Mouse (Mus musculus): ENCODE data around the gene Odf3l2.
A peak's percentile ranks its signal among the peaks of the same experiment; 100 is the strongest.

Odf3l2 gene

DNA sequence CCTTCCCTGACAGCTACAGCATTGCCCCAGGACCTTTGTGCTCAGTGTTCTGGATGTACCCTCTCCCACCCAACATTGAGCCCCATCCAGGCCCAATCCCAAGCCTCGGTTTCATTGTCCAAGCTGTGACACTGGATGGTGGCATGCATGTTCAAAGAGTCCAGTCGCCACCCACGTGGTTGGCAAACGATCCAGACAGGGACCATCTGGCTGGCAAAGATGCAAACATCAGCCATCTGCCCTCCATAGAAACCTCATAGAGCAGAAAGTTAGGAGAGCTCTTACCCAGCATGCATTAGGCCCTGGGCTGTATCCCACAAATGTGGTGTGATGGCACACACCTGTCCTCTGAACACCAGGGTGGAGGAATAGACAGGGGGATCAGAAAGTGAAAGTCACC, 14.1 kb downstream of the Odf3l2 start:
- no peak for DNase-seq (ENCODE audit: low spot score in 2 of 2)

DNA sequence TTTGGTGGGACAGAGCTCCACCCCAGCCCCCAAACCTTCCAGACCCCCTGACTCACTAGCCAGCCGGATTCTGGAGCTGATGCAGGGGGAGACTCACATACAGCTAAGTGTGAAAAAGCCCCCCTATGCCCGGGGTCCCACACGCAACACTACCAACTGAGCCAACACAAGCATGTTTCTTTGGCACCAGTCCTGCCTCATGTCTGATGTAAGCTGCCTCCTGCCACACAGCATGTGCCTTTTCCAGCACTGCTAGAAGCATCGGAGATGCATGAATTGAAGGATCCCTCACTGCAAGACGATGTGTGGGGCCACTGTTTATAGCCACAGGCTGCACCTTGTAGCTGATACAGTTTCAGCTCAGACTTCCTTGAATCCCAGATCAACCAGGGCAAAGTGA, 17.2 kb downstream of the Odf3l2 start:
- DNase-seq (ENCODE audit: low spot score in 2 of 2): no peak

DNA sequence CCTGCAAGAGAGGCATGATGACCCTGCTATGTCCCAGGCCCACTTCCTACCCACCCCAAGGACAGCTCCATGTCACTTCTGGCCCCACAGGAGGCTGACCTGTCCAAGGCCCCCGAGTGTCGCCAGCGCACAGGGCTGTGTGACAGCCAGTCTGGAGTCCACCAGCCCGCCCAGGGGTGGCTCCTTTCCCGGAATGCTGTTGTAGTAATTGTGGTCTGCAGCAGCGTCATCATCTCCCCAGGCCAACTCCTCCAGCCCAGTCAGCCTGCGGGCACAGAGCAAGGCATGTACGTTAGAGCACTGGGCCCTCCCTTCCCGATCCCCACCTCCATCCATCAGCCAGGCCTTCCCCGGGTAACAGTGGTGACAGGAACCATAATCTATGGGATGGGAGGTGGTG, 19.4 kb downstream of the Odf3l2 start:
- DNase-seq (ENCODE audit: low spot score in 2 of 2): no peak

DNA sequence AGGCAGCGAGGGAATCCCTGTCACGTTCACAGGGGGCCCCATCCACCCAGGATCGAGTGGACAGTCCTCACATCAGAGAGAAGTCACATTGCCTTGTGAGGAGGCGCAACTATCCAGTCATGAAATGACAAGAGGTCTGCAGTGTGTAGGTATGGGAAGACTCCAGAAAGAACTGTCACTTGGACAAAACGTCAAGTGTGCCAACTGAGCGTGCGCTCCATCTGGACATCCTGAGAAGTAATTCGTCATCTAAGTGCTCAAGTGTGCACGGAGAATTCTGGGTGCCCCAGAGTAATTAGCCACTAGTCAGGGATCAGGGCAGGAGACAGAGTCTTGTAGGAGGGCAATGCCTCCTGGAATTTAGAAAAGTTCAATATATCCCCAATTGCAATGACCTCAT, 20.1 kb downstream of the Odf3l2 start:
- DNase-seq (ENCODE audit: low spot score in 2 of 2): no peak

DNA sequence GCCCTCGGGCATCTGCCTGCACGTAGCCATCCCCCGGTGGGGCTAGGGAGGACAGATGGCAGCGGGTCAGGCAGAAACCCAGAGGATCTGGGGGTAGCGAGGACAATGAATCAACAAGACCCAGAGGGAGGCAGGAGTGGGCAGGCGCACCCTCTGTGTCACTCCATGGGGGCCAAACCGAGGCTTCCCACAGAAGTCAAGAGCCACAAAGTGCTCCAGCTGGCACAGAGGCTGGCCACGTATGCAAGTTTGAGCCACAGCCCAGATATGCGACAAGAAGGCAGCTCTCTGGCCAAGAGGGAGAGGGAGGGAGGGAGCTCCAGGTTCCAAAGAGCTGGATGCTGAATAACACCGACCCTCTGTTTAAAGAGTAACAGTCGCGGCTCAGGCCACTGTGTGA, 21.6 kb downstream of the Odf3l2 start:
- no peak for DNase-seq (ENCODE audit: low spot score in 2 of 2)

DNA sequence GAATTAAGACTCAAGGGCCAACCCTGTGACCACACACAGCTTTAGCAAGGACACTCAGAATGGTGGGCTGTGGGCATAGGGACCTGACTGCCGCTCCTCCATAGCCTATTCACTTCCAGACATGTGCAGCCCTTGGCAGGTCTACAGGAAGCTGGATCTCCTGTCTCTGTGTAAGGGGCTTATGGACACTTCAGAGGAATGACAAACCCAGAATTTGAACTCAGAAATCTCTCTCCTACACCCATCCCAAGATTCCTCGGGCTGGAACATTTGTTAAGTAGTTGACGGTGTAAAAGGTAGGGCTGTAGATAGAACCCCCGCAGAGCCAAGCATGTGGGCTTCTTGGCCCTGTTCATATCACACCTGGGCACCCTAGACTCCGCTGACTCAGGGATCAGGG, 29.2 kb downstream of the Odf3l2 start:
- DNase-seq (ENCODE audit: low spot score in 2 of 2): no peak

DNA sequence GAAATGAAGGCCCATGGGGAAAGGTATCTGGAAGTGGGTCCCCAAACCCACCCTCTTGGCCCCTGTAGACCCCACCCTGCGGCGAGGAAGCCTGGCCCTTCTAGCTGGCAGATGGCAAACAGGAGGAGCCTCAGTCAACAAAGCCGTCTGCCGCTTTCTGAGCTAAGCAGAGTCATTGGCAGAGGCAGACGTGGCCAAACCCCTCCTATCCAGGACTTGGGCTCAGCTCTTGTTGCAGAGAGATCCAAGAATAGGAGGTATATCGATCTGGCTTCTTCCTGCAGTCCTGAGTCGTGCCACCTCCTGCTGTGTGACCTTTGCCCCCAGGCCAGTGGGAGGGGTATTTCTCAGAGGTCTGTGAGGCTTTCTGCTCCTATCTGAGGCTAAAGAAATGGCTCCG, 29.7 kb downstream of the Odf3l2 start:
- DNase-seq (ENCODE audit: low spot score in 2 of 2): no peak

DNA sequence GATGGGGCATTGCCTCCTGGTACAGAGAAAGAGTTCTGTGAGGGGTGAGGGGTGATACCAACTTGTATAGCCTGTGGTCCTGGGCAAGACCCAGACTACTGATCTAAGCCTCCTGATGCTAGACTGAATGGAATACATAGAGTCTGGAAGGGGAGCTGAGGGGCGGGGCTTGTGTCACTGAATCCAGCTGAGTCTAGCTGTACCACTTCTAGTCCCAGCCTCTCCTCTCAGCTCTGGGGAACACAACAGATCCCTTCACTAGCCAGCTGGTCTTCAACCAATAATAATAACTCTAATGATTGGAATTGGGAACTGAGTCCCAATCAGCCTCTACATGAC, 31.3 kb downstream of the Odf3l2 start:
- no peak for DNase-seq (ENCODE audit: low spot score in 2 of 2)

DNA sequence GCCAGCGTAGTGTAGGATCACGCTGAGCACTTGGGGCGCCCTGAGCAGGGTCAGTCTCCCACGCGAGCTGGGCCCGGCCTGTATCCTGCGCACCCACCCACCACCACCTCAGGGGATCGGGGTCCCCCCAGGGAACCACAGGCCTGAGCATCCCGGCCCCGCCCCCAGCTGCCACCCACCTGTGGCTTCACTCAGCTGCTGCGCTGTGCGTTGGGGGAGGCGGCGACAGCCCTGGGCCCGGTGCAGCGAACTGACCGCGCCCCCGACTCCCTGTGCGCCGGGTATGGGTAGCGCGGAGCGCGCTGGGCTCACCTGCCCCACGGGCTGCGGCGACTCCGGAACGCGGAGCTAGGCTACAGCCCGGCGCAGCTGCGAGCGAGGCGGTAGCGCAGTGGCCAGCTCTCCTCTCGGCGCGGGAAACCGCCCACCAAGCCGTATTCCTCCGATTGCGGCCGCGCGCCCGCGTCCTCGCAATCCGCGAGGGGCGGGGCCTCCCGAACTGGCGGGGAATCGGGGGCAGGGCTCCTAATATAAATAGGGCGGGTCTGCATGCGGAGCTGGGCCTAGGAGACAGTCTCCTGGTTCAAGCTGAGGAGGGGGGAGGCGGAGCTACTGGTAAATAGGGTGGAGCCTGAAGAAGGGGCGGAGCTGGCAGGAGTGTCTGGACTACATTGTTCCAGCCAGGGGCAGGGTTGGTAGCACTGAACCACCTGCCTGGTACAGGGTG, 31.8 kb downstream of the Odf3l2 start, which contains the start of gene C2cd4c:
Gene C2cd4c, minus strand, starts transcription at position 448 of the 727 bp plus-strand sequence.
- DNase-seq (ENCODE audit: low spot score in 2 of 2): peak in 1 of 2 experiments; percentile 38

DNA sequence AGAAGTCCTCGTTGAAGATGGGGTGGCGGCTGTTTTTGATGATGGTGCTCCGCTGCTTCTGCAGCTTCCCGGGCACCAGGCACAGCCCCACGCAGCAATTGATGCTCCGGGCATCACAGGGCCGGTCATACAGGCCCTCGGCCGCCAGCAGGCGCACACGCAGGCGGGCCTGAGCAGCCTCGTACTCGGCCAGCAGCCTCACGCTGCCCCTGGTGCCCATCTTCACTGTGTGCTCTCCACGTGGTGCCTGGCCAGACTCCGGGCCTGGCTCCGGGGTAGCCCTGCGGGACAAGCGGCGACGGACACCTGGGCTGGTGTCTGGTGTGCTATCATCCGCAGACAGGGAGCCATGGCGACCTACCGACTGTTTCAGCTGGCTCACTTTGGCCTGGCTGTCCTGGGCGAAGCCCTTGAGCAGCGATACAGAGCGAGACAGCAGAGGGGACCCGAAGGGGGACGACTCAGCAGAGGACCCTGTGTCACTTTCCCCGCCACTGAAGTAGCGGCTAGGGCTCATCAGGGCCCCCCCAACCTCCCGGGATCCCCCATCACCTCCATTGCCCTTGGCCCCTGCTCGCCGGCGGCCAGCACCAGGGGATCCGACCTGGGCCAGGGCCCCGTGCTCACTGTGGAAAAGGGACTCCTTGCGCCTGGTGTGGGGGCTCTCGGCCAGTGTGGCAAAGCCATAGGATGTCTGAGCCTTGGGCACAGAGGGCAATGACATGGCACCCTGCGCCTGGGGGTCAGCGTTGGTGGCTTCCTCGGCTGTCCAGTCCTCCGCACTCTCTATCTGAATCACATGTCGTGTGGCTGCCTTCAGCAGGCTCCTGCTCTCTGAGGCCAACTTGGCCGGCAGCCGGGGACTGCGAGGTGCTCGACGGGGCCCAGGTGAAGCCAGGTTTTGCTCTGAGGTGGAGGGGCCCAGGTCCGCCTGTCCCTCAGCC, 33.1 kb downstream of the Odf3l2 start:
- no peak for DNase-seq (ENCODE audit: low spot score in 2 of 2)

DNA sequence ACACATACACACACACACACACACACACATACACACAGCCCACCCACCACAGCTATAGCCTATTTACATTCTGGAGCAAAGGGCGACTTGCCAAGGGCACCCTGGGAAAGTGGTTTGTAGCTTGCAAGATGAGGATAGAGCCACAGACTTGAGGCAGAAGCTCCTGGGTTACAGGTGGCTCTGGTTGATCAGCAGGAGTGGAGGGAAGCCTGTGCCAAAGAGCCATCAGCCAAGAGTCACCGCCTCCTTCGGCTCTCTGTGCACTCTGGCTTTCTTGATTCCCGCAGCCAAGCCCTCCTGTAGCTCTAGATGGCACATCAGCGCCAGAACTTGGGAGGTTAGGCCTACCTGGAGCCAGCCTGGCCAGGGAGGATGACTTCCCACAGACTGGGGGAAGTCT, 34.2 kb downstream of the Odf3l2 start:
- DNase-seq (ENCODE audit: low spot score in 2 of 2): no peak

DNA sequence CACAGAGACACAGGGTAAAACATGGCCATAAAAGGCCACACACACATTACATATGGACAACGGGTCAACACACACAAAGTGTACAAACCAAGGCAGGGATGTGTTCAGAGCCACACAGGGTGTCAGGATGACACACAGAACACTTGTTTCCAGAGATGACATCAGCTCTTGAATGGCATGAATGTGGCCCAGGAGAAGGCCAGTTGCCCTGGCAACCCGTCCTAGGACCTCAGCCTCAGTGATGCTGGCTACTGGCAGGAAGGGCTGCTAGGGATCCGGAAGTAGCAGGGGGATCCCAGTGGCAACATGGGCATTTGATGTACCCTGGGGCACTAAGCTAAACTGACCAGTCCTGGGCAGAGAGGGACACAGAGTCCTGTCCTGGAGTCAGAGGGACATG, 36.3 kb downstream of the Odf3l2 start:
- no peak for DNase-seq (ENCODE audit: low spot score in 2 of 2)

DNA sequence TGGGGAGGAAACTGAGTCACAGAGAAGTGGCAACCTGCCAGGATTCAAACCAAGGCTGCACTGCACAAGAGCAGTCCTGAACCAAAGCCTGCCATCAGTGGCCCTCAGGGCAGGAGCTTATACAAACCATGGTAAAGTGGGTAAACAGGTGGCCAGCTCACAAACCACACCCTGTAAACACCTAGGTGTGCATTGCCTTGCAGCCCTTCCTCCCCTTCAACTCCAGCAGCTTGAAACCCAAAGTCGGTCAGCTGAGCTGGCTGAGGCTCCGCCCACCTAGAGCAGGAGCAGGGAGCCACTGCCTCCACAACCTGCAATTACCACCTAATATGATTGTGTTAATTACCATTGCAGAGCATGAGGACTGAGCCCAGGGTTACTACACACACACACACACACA, 37.6 kb downstream of the Odf3l2 start:
- no peak for DNase-seq (ENCODE audit: low spot score in 2 of 2)

DNA sequence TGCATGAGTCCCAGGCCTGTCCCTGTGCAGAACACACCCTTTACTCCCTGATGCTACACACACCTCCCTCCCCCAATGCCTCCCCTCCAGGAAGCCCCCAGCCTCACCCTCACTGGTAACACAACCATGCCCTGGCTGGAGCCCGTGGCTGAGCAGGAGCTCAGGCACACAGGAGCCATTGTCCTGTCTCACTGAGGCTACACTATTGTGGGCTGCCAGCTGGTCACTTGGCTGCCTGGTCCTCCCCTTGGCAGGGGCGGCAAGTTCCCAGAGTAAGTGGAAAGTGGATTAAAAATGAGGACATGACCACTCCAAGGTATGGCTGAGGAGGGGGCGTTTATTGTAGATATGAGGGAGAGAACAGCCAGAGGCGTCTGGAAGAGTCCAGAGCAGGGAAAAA, 39.0 kb downstream of the Odf3l2 start:
- no peak for DNase-seq (ENCODE audit: low spot score in 2 of 2)

DNA sequence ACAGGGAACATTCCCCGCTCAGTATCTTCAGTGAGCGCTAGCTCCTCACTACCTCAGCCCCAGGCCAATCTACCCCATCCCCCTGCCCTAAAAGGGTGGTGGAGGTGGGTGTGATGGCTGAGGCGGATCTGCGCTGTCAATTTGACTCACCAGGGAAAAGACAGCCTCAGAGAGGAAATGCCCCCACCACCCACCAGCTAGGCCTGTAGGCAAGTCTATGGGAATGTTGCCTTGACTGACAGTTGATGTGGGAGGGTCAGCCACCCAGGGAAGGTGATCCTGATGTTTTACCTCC, 47.7 kb downstream of the Odf3l2 start:
- DNase-seq (ENCODE audit: low spot score in 2 of 2): no peak

DNA sequence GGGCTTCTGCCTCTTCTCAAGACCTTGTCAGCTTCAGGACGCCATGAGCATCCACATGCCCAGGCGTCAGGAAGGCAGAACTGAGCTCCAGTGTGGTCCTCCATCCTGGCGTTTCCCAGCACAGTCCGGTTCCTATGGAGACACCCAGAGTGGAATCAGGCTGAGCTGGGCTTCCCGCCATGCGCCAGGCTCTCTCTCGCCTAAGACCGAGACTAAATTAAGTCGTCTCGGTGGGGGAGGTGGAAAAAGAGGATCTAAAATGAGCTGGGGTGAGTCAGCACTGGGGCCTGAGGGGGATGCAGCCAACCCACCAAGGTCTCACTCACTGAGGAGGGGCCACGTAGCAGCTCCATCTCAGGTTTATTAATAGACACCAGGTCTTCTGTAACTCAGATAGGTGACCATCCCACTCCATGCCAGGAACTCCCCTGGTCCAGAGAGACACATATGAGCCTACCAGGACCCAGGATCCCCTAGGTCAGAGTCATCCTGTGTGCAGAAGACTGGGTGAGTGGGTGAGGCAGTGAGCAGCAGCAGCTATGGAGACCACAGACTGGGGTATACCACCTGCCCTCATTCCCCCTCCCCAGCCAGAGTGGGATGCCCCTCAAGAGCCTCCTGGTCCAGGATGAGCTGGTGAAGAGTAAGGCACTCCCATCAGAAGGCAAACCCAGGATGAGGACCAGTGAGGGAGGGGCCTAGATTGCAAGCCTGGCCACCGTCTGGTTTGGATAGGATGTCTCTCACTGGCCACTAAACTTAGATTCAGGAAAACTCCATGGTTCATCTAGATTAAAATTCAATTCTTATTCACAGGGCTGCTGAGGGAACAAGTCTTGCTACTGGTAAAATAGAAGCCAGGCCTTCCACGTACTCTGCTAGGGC, 48.2 kb downstream of the Odf3l2 start:
- DNase-seq (ENCODE audit: low spot score in 2 of 2): no peak

DNA sequence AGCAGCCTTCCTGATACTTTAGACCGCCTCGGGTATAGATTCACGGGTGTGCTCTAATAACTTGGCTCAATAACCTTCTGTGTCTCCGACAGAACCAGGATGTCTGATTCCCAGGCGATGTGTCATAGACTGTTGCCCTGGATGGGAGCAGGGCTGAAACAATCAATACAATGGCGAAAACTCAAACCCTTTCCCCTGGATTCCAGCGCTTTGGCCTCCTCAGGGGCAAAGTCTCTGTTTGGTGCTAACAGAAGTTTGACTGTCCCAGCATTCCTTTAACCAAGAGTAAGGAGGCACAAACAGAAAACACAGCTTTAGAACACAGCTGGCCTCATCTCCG, 50.0 kb downstream of the Odf3l2 start:
- no peak for DNase-seq (ENCODE audit: low spot score in 2 of 2)

DNA sequence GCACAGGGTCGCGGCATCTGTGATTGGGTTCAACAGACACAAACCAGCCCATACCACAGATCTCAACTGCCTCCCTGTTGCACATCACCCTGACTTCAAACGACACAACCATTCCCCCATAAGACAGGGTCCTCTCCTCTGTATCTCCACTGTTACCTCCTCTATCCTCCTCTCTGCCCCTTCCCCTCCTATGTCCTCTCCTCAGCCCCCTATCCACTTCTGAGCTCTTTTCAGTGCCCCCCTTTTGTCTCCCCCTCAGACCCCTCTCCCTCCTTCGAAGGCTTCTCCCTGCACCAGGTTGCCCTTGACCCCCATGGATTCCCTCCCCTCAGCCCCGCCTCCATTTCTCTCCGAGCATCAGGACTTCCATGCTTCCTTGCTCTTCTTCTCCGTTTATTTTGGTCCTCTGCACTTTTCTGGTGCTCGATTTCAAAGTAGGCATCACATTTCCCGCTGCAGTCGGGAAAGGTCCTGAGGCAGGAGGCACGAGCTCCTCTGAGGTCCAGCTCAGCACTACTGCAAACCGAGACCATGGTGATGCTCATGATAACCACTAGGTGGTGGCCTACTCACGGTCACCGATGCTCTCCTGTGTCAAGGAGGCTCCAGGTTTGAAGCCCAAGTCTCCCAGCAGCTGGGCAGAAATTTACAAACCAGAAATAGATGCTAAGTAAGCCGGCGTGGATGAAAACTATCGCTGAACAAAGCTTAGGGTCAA, 50.5 kb downstream of the Odf3l2 start:
- peak; percentile 26 to 29 for DNase-seq (ENCODE audit: low spot score in 2 of 2)

DNA sequence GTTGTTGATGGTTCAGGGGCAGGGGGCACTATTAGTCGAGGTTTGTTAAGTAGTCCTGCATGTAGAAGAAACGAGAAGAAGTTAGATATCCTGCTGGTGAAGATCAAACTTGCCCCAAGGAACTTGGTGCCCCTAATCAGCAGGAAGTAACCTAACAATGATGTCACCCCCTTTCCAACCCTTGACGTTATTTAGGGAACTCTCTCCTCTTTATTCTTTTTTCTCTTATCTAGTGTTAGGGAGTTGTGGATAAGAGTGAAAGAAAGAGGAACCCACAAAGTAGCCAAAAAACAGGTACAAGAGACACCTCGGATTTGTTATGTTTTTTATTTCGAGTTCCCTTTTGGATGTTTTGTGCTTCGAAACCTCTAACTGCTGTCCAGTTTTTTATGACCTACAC, 51.4 kb downstream of the Odf3l2 start:
- DNase-seq (ENCODE audit: low spot score in 2 of 2): no peak

DNA sequence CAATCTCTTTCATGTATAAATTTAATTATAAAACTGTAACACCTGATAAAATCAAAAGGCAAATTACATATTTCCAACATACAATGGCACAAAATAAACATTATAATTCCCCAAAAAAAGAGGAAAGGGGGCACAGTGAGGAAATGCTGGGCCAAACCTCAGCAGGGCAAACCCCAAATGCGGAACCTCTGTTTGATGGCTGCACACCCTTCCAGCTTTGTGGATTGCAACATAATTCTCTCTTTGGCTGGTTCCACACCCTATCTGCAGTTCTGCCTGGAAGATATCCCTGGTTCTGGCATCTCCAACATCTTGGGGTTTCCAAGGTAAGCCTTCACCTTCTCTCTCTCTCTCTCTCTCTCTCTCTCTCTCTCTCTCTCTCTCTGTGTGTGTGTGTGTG, 54.8 kb downstream of the Odf3l2 start:
- DNase-seq (ENCODE audit: low spot score in 2 of 2): no peak

All from urinary bladder, postnatal 36 days (tissue).